Mouse (Mus musculus) left cerebral cortex, adult 18-20 months (tissue): ENCODE data around the gene Gm21797. TPM values are rescaled to one million over a fixed set of nuclear protein-coding genes. Genes with fewer than 3 reads are reported as not detected.
"Not testable (repeated sequence)": the region's sequence is repeated elsewhere in the genome, so short reads cannot be mapped to it uniquely, and the experiment has no call there.

Experiments
- DNase-seq, 2 experiments: peaks; one replicate each; pipeline ENCODE4 v3.0.0; 2021 to 2022; ENCODE audit warnings: low spot score in 2 of 2, mixed read lengths in 1 of 2
- long read RNA-seq, 2 experiments: library from polyadenylated mRNA; stranded (forward); transcript quantifications; one replicate each; pipeline ENCODE4 v2.0.0; 2021
- total RNA-seq, 2 experiments: library from RNA; stranded (reverse); gene quantifications; 2 replicates each; pipeline ENCODE4 v1.2.3; 2021

The Gm21797 gene
- total RNA-seq, result not detected
- long read RNA-seq, experiment 1, result 0 reads
- long read RNA-seq, experiment 2, result 0 reads

DNA sequence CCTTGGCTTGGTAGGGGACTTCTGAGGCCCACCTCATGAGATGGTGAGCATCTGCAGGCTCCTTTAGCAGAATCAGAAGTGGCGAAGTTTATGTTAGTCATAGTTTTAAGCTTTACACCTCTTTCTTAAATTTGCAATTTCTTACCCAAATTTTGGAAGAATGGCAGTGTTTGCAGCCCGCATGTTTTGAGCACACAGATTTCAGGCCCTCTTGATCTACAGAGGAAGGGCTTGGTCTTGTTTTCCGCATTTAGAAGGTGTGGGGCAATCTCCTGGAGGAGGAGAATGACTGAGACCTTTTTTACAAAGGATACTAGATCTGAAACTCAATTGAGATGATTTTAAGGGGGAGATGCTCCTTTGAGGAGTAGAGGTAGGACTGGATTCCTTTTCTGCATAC lies at the start of gene Gm21797:
TSS of gene Gm21797 (minus strand) at position 101 of the 400 bp plus-strand sequence.
- DNase-seq, result not testable (repeated sequence)

DNA sequence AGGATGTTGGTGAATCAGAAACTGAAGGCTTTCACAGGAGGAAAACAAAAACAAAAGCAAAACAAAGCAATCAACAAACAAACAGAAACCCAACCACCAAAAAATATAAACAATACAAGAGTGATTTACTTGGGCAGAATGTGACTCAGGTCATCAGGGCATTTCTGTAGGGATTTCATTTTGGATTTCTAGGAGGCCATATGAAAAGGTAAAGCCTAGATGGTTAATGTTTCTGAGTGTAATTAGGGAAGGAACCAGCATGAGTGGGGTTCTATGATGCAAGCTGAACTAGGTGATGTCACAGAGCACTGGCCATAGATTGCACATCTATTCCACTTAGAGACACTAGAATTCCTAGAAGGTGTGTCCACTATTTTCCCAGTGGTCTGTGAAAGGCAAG lies 29.0 kb upstream of the Gm21797 start, which contains the start of gene Gm20795:
TSS of gene Gm20795 (plus strand) at position 301 of the 400 bp plus-strand sequence.
- not testable (repeated sequence) for DNase-seq

Other genes with a start within 250 kb of the Gm21797 start
- gene Gm21852, start 123.8 kb downstream of the Gm21797 start, total RNA-seq, result not detected
- not detected for gene Gm20795, start 29.1 kb upstream of the Gm21797 start, total RNA-seq